Mouse (Mus musculus): Measurements from ENCODE around the gene F11. TPM values are rescaled to one million over a fixed set of nuclear protein-coding genes. Genes with fewer than 3 reads are reported as not detected.

The F11 gene
- total and polyA plus RNA-seq, 3 experiments, result not detected

GRCm38 (mm10) chr8:45253111-45253510 lies 8.7 kb downstream of the F11 start:
- H3K79me2 ChIP-seq (replicated peaks; ENCODE audit: control insufficient read depth, extremely low read depth, insufficient read depth, poor library complexity, severe bottlenecking), result no peaks in the 10 kb centered on the region
- in situ Hi-C loops (cut with MboI; ENCODE audit: low pct_ligation_motif_present, low pct_unique_long_range_greater_than_20kb, low sequenced_read_pairs) (no loop called here), dilution Hi-C loops (cut with MboI; ENCODE audit: extremely low pct_ligation_motif_present, extremely low pct_unique_long_range_greater_than_20kb, low sequenced_read_pairs) (no loop called here)
- no peak for TF ChIP-seq NRF1 (IDR thresholded peaks at IDR 0.05; ENCODE audit: low read depth, low read length)
- TF ChIP-seq ETS1 (conservative IDR thresholded peaks at IDR 0.05; ENCODE audit: low read depth, low read length), result no peak
- TF ChIP-seq KAT2A (IDR thresholded peaks at IDR 0.05; ENCODE audit: insufficient replicate concordance, low read length), result no peak
- H3K9ac ChIP-seq (ENCODE audit: insufficient read depth, low read depth), result no peak overlapping the region
- H3K36me3 ChIP-seq (replicated peaks in 1 of 2; ENCODE audit: control insufficient read depth in 1 of 2, insufficient read depth in 1 of 2, low read length in 1 of 2), result no peaks in the 10 kb centered on the region
- no peak overlapping the region for H3K27ac ChIP-seq (ENCODE audit: insufficient read depth, low read depth)
- no peaks in the 10 kb centered on the region for H3K4me1 ChIP-seq (ENCODE audit: control insufficient read depth in 1 of 2, insufficient read depth in 2 of 2)
- DNase-seq (ENCODE audit: extremely low read depth), result no peak
- H3K27me3 ChIP-seq (replicated peaks), result no peaks in the 10 kb centered on the region
- no peak overlapping the region for H3K4me2 ChIP-seq (ENCODE audit: insufficient read depth, low read depth, poor library complexity, severe bottlenecking)
- no peak overlapping the region for H3K4me3 ChIP-seq (replicated peaks in 1 of 3; ENCODE audit: low read depth in 2 of 3, low read length in 2 of 3, poor library complexity in 1 of 3)
- H3K9me3 ChIP-seq (replicated peaks; ENCODE audit: low read length), result peaks cover 24% of the 10 kb centered on the region

- DNase-seq (ENCODE audit: extremely low read depth), result no peak
- Histone ChIP-seq H3K4me3 (replicated peaks in 1 of 3; ENCODE audit: low read depth in 2 of 3, low read length in 2 of 3, poor library complexity in 1 of 3) (no peak overlapping the region), H3K4me1 (ENCODE audit: control insufficient read depth in 1 of 2, insufficient read depth in 2 of 2) (no peaks in the 10 kb centered on the region), H3K4me2 (ENCODE audit: insufficient read depth, low read depth, poor library complexity, severe bottlenecking) (no peak overlapping the region), H3K27ac (ENCODE audit: insufficient read depth, low read depth) (no peak overlapping the region), H3K36me3 (replicated peaks in 1 of 2; ENCODE audit: control insufficient read depth in 1 of 2, insufficient read depth in 1 of 2, low read length in 1 of 2) (no peaks in the 10 kb centered on the region), H3K27me3 (replicated peaks) (no peaks in the 10 kb centered on the region), H3K79me2 (replicated peaks; ENCODE audit: control insufficient read depth, extremely low read depth, insufficient read depth, poor library complexity, severe bottlenecking) (no peaks in the 10 kb centered on the region), H3K9me3 (replicated peaks; ENCODE audit: low read length) (peaks cover 29% of the 10 kb centered on the region), H3K9ac (ENCODE audit: insufficient read depth, low read depth) (no peak overlapping the region)
- in situ Hi-C loops (cut with MboI; ENCODE audit: low pct_ligation_motif_present, low pct_unique_long_range_greater_than_20kb, low sequenced_read_pairs), result no loop called here
- dilution Hi-C loops (cut with MboI; ENCODE audit: extremely low pct_ligation_motif_present, extremely low pct_unique_long_range_greater_than_20kb, low sequenced_read_pairs), result no loop called here
- TF ChIP-seq USF2 (conservative IDR thresholded peaks at IDR 0.05; ENCODE audit: low read depth, low read length) (no peak), BHLHE40 (IDR thresholded peaks at IDR 0.05; ENCODE audit: low read depth, low read length) (no peak), ZMIZ1 (IDR thresholded peaks at IDR 0.05; ENCODE audit: low read depth, low read length) (no peak), POLR2AphosphoS2 (IDR thresholded peaks at IDR 0.05; ENCODE audit: low read depth, low read length) (no peak)
Observed at GRCm38 (mm10) chr8:45246307-45246706, 15.5 kb downstream of the F11 start.

GRCm38 (mm10) chr8:45239363-45239762 lies 22.5 kb downstream of the F11 start:
- Histone ChIP-seq H3K9me3 (replicated peaks; ENCODE audit: low read length) (peaks cover 43% of the 10 kb centered on the region), H3K27me3 (replicated peaks) (no peaks in the 10 kb centered on the region), H3K4me3 (replicated peaks in 1 of 3; ENCODE audit: low read depth in 2 of 3, low read length in 2 of 3, poor library complexity in 1 of 3) (no peak overlapping the region), H3K4me1 (ENCODE audit: control insufficient read depth in 1 of 2, insufficient read depth in 2 of 2) (no peaks in the 10 kb centered on the region), H3K4me2 (ENCODE audit: insufficient read depth, low read depth, poor library complexity, severe bottlenecking) (no peak overlapping the region), H3K36me3 (replicated peaks in 1 of 2; ENCODE audit: control insufficient read depth in 1 of 2, insufficient read depth in 1 of 2, low read length in 1 of 2) (no peaks in the 10 kb centered on the region), H3K27ac (ENCODE audit: insufficient read depth, low read depth) (no peak overlapping the region), H3K9ac (ENCODE audit: insufficient read depth, low read depth) (no peak overlapping the region), H3K79me2 (replicated peaks; ENCODE audit: control insufficient read depth, extremely low read depth, insufficient read depth, poor library complexity, severe bottlenecking) (no peaks in the 10 kb centered on the region)
- in situ Hi-C loops (cut with MboI; ENCODE audit: low pct_ligation_motif_present, low pct_unique_long_range_greater_than_20kb, low sequenced_read_pairs), result no loop called here
- TF ChIP-seq ETS1 (conservative IDR thresholded peaks at IDR 0.05; ENCODE audit: low read depth, low read length), result no peak
- TF ChIP-seq ZNF384 (IDR thresholded peaks at IDR 0.05; ENCODE audit: low read depth, low read length), result no peak
- no peak for TF ChIP-seq E2F4 (IDR thresholded peaks at IDR 0.05; ENCODE audit: insufficient replicate concordance, low read depth, low read length)
- TF ChIP-seq MEF2A (IDR thresholded peaks at IDR 0.05; ENCODE audit: borderline replicate concordance, low read depth, low read length), result no peak
- no peak for TF ChIP-seq KAT2A (IDR thresholded peaks at IDR 0.05; ENCODE audit: insufficient replicate concordance, low read length)
- no peak for TF ChIP-seq UBTF (IDR thresholded peaks at IDR 0.05; ENCODE audit: low read depth, low read length)
- no peak for TF ChIP-seq BHLHE40 (IDR thresholded peaks at IDR 0.05; ENCODE audit: low read depth, low read length)
- no peak for TF ChIP-seq POLR2A (IDR thresholded peaks at IDR 0.05; ENCODE audit: low read depth, low read length)
- TF ChIP-seq POLR2AphosphoS2 (IDR thresholded peaks at IDR 0.05; ENCODE audit: low read depth, low read length), result no peak
- TF ChIP-seq JUND (conservative IDR thresholded peaks at IDR 0.05; ENCODE audit: low read depth, low read length), result no peak
- no peak for TF ChIP-seq IRF4 (IDR thresholded peaks at IDR 0.05; ENCODE audit: low read depth, low read length)
- no peak for TF ChIP-seq PAX5 (IDR thresholded peaks at IDR 0.05; ENCODE audit: low read length)
- no peak for TF ChIP-seq SMC3 (IDR thresholded peaks at IDR 0.05; ENCODE audit: low read depth, low read length)
- no peak for TF ChIP-seq MAZ (IDR thresholded peaks at IDR 0.05; ENCODE audit: low read depth, low read length)
- no peak for TF ChIP-seq MXI1 (IDR thresholded peaks at IDR 0.05; ENCODE audit: low read depth, low read length)
- no peak for TF ChIP-seq RCOR1 (conservative IDR thresholded peaks at IDR 0.05; ENCODE audit: low read depth, low read length)
- dilution Hi-C loops (cut with MboI; ENCODE audit: extremely low pct_ligation_motif_present, extremely low pct_unique_long_range_greater_than_20kb, low sequenced_read_pairs), result no loop called here
- no peak for DNase-seq (ENCODE audit: extremely low read depth)
